Mouse (Mus musculus) MEL-GATA-1-ER (cell line): Measurements from ENCODE around the gene Supt3.

Experiments
- DNase-seq: peaks from one replicate; pipeline ENCODE4 v3.0.0-alpha.2; 2012; ENCODE audit warnings: low read depth; ENCODE audit errors: extremely low read depth

Gene Supt3

GRCm38 (mm10) chr17:44963051-44963798 is 186.3 kb downstream of the Supt3 start:
- DNase-seq: no peak

- DNase-seq: no peak
These were observed 190.2 kb downstream of the Supt3 start for GRCm38 (mm10) chr17:44967186-44967585.

GRCm38 (mm10) chr17:44970255-44970654 is 193.3 kb downstream of the Supt3 start:
- DNase-seq: no peak

- no peak for DNase-seq
These were observed 196.5 kb downstream of the Supt3 start for GRCm38 (mm10) chr17:44973489-44973888.

- no peak for DNase-seq
These were observed 200.7 kb downstream of the Supt3 start for GRCm38 (mm10) chr17:44977690-44978089.

- DNase-seq: no peak
These were observed 211.0 kb downstream of the Supt3 start for GRCm38 (mm10) chr17:44987964-44988363.

- no peak for DNase-seq
These were observed 226.4 kb downstream of the Supt3 start for GRCm38 (mm10) chr17:45003311-45003710.

GRCm38 (mm10) chr17:45004477-45005170 is 227.7 kb downstream of the Supt3 start:
- peak; percentile 5 for DNase-seq

GRCm38 (mm10) chr17:45007461-45007860 is 230.5 kb downstream of the Supt3 start:
- no peak for DNase-seq

- no peak for DNase-seq
These were observed 231.7 kb downstream of the Supt3 start for GRCm38 (mm10) chr17:45008663-45009062.

GRCm38 (mm10) chr17:45010409-45010808 is 233.5 kb downstream of the Supt3 start:
- no peak for DNase-seq

- no peak for DNase-seq
These were observed 239.8 kb downstream of the Supt3 start for GRCm38 (mm10) chr17:45016746-45017145.

GRCm38 (mm10) chr17:45020155-45020930 is 243.4 kb downstream of the Supt3 start:
- DNase-seq: no peak

- no peak for DNase-seq
These were observed 251.5 kb downstream of the Supt3 start for GRCm38 (mm10) chr17:45028441-45028840.

- DNase-seq: no peak
These were observed 252.2 kb downstream of the Supt3 start for GRCm38 (mm10) chr17:45029106-45029505.

GRCm38 (mm10) chr17:45032209-45032608 is 255.3 kb downstream of the Supt3 start:
- DNase-seq: no peak

GRCm38 (mm10) chr17:45033617-45034016 is 256.7 kb downstream of the Supt3 start:
- no peak for DNase-seq

- DNase-seq: no peak
These were observed 264.1 kb downstream of the Supt3 start for GRCm38 (mm10) chr17:45041084-45041483.

GRCm38 (mm10) chr17:45045804-45046203 is 268.9 kb downstream of the Supt3 start:
- peak; percentile 6 for DNase-seq

- no peak for DNase-seq
These were observed 269.6 kb downstream of the Supt3 start for GRCm38 (mm10) chr17:45046583-45046982.

- no peak for DNase-seq
These were observed 270.3 kb downstream of the Supt3 start for GRCm38 (mm10) chr17:45047236-45047635.

GRCm38 (mm10) chr17:45051971-45052370 is 275.0 kb downstream of the Supt3 start:
- no peak for DNase-seq
